Mouse (Mus musculus) frontal cortex, adult (tissue): ENCODE measurements at regions not wholly inside any gene's neighbourhood (a gene's known extent, or its start where the extent isn't known, plus 50 kb on each side); places are given as distances from the start of the nearest gene placed in this dataset.
"Not testable (repeated sequence)": the region's sequence is repeated elsewhere in the genome, so short reads cannot be mapped to it uniquely, and the experiment has no call there.

Source experiments
- ATAC-seq: cut with Nextera tagmentation; 2 replicates; pipeline ENCODE4 v1.9.2; 2017; ENCODE audit warnings: mild to moderate bottlenecking, moderate library complexity, mixed read lengths; ENCODE audit not compliant: low TSS enrichment

DNA sequence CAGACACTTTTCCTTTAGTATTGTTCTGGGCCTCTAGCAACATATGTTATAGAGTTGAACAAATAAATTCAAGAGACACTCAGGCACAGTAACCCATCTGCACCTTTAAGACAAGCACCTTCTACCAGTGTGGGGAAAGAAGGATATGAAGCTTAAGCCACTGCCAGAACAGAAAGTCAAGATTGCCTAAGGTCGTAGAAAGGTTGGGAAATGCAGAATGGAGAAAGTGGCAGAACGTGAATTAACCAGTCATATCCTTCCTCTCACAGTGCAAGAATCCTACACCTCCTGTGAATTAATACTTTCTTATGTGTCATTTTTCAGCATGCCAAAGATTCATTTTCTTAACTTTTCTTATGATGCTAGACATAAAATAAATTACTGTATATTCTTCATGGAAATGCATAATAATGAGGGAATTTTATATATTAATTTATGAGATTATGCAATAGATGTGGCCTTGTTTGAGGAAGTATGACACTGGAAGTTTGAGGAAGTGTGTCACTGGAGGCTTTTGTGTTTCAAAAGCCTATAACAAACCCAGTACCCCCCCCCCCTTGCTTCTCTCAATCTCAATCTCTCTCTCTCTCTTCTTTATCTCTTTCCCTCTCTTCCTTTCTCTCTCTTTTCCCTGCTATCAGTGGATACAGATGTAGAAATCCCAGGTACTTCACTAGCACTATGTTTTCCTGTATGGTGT is 361.6 kb upstream of the Edil3 start:
- ATAC-seq: no peak

DNA sequence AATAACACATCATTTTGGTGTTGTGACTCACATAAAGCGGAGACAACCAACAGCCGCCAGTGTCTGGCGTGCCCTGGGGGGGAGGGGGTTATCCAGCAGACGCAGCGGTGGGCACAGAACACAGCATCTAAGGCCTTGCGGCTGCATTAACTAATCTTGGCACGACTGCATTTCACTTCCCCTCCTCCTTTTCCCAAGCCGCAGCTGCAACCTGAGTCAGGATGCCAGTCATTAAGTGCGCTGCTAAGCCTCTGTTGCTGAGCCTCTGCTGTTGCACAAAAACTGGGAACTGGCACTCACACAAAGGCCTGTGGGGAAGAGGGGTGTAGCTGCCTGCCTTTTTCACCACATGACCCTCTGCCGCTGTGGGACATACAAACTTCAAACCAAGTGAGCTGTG is 331.2 kb upstream of the Edil3 start:
- no peak for ATAC-seq

DNA sequence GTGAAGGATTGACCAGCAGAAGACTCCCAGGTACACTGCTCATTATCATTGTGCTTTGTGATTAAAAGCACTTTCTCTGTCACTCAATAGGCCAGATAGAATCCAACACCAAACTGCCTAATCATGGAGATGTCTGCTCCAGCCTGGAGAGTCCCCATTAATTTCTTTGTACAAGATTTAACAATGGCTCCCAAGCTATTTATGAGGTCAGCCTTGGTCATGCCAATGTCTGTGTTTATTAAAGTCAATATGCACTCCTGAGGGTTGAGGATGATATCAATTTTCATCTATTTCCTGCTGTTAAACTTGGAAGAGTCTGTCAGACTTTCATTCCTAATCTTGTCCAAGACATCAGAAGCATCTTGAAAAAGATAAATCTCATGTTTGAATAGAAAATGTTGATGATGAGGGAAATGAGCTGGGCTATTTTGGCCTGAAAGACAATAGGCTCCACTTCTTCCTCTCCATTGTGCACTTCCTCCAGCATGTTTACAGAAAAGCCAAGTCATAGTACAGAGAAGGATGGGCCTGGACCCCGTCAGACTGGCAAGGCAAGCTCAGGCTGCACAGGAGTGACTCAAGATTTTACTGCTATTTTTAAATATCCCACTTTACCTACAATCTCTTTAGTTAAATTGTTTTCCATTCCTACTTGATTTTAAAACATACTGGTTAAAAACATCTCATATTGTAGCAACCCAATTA is 310.3 kb upstream of the Edil3 start:
- no peak for ATAC-seq

DNA sequence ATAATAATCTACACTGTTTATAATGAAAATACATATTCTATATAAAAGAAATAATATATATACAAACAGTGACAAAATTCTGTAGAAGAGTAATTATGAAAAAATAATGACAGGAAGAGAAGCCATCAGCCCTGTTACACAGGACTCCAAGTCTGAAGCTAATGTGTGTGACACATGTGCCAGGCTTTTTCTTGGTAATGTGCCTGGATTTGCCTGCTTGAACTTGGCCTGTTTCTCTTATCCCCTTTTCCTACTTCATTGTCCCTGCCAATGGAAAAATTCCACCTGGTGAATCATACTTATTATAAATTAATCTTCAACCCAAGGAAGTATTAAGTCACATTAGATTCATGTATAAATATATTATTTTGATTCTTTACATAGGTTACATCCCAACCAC is 286.5 kb upstream of the Edil3 start:
- no peak for ATAC-seq

DNA sequence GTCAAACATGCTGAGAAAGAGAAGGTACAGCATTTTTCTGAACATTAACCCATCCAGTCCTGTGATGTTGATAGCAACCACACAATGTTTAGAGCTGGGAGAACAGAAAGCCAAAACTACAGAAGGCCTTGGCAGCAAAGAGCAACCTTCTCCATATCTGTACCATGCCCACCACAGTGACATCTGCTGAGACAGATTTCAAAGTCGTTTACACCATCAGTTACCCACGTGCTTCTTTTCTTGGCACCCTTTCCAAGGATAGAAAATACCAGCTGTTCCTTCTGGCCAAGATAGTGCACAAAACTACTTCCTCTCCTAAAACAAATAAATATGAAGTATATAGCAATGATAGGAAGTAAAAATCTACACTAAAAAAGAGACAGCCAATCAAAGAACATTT is 266.8 kb upstream of the Edil3 start:
- peak; percentile 73 for ATAC-seq

DNA sequence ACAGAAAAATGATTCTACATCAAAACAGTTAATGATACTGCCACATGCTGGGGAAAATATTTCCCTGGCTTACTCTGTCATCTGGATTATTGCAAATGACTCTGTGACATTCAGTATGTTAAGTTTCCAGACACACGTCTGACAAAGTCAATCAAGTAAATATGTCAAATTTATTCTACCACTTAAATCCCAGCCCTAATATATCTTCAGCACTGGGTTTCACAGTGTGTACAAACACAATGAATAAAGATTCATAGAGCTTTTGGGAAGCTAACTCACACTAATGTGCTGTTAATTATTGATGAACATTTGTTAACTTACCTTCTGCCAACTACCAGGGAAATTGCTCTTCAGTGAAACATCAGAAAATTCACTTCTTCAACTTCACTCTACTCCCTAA is 256.3 kb upstream of the Edil3 start:
- no peak for ATAC-seq

DNA sequence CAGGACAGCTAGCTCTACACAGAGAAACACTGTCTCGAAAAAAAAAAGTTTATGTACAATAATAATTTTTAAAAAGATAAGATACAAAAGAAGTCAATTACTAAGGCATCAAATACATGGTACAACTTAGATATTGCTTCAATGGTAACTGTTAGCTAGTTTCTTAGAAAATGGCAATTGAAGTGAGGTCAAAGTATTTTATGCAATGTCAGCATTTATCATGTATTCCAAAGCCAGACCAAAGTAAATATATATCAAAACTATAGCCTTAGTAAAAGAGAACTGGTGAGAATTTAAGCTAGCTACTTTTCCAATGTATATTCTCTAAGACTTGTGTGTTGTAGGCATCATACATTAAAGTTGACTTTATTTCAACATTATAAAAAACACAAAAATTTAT is 219.0 kb upstream of the Edil3 start:
- no peak for ATAC-seq

DNA sequence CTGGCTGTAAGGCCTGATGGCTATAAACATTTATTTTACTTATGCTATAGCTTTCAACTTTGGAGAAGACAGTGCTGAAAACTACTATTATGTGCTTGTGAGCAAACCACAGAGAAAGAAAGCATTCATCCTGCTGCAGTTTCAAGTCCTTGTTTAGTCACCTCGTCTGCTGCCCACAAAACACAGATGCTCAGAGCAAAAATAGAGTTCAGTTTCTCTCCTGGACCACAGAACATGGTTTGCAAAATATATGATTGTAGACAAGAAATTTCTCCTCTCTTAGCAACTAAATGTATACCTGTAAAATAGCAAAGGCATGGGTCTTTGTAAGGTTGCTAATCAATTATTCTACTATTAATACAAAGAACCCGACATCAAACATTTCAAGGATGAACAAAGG is 210.7 kb upstream of the Edil3 start:
- peak; percentile 100 for ATAC-seq

DNA sequence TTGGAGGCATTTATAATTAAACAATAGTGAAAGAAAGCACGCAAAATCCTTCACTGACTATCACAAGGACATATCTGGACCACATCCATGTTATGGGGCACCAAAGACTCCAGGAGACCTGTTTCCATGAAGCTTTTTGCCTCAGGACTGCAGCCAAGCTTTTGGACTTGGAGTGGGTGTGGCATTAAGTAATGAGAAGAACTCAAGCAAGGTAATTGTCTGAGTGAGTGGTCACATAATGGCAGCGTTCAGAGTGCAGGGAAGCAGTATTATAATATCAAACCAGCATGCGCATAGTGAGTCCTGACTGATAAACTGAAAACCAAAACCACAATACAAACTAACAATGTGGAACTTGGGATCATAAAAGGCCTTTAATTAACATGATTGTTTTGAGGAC is 208.0 kb upstream of the Edil3 start:
- no peak for ATAC-seq

DNA sequence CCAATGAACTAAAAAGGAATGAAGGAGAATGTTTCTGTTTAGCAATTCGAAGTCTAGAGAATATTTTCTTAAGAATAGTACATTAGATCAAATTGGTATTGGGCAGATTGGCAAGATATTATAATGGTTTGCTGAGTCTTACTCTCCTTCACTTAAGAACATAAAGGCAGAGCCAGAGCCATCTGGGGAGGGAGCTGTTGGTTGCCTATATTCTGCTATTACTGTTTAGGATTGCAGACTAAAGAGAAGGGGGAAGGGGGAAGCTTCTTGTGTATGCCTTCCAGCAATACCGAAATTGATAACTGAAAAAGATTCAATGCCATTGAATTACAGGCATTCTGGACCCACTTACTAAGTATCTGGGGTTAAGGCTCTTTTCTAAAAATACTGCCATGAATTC is 171.1 kb upstream of the Edil3 start:
- no peak for ATAC-seq

DNA sequence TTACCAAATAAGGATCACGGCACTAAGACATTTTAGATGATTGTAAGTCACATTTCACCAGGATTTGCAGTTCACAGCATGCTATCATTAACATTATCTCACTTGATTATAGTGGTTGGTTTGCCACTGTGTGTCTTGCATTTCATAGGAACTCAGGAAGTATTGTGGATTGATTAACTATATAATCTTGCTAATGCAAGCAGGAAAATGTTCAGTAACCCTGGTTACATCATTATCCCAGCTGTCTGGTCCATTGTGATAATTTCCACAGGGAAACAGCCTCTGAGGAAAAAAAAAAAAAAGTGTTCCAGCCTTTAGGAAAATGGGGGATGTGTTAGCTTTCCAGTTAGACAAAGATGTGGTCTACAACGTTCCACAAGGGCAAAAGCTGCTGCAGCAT is 170.2 kb upstream of the Edil3 start:
- ATAC-seq: no peak

DNA sequence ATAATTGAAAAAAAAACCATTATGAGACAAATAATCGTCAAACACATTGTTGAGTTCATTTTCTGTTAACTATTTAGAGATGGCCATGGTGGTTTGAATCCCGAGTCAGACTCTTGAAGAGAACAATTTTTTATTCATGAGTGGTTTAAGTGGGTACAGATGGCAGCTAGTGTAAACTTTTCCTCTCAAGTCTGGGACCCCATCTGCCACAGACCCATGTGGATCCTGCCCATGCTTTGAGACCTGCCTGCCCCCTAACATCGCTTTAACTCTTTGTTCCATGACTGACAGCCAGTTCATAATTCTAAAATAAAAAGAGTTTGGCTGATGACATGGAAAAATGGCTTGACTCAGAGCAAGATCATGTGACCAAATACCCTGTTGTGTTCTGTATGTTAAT is 166.2 kb upstream of the Edil3 start:
- ATAC-seq: no peak

DNA sequence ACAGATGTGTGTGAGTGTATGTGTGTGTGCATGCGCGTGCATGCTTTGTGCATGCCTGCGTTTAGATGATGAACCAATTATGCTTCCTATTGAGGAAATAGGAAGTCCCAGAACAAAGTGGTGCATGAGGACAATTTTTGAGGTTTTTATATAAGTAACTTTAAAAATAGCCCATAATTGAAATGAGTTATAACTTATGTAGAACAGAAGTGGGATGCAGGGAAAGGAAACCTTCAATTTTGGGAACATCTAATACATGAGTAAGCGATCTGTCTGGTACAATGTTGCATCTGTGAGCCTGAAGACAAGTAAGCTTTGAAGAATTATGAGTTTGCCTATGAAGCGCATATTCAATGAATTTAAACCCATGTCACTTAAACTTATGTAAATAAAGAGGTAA is 145.4 kb upstream of the Edil3 start:
- peak; percentile 98 for ATAC-seq

DNA sequence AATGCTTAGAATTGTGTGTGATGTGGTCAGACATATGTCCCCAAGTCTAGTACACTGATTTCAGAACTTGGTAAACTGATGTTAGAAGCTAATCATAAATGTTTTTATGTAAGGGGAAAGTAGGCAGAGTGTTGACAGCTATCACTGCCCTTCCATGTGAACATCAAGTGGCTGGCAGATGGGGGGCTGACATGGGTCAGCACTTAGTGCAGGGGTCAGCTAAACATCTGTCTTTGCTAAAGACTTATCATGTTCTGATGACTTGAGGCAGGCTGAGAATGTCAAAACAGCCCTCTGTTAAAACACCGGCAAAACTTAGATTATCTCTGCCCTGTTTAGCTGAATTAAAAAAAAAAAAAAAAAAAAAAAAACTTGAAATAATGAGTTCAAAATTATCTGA is 116.7 kb upstream of the Edil3 start:
- ATAC-seq: no peak

DNA sequence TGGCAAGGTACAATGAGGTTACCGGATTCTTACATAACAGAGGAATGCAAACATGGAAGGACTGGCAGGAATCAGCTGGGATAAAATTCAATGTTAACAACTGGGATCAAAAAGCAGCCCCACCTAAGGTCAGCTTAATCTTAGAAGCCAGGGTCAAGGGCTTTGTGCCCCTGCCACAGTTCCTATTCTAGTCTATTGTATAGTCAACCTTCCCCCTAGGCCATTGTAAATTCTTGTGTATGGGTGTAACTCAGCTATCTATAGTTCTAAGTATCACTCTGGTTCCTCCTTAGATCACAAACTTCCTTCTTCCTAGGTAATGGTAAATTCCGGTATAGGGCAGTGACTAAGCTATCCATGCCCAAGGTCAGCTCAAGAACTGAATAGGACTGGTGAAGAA is 91.6 kb upstream of the Edil3 start:
- not testable (repeated sequence) for ATAC-seq

DNA sequence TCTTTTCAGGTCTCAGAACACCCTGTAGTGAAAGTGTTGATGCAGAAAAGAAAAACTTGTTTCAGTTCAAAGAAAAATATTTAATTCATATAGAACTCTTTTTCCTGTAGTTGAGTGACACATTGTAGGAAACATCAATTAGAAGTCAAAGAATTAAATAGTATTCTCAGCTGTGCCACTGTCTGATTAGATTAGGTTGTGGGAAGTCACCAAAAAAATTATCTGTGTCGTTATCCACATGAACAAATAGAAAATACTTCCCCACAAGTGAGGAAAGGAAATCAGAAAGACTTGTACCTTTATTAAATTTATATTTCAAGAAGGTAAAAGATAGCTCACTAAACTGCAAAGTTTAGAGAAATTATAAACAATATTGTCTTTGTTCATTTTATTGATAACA is 71.4 kb upstream of the Edil3 start:
- ATAC-seq: no peak
